Mouse (Mus musculus): ENCODE results near the gene Krtap19-1. TPM values are rescaled to one million over a fixed set of nuclear protein-coding genes. Genes with fewer than 3 reads are reported as not detected.
A peak's percentile ranks its signal among the peaks of the same experiment; 100 is the strongest.

Krtap19-1 gene
- polyA plus RNA-seq (2012; rRNA removed), result not detected in 2 replicates

DNA sequence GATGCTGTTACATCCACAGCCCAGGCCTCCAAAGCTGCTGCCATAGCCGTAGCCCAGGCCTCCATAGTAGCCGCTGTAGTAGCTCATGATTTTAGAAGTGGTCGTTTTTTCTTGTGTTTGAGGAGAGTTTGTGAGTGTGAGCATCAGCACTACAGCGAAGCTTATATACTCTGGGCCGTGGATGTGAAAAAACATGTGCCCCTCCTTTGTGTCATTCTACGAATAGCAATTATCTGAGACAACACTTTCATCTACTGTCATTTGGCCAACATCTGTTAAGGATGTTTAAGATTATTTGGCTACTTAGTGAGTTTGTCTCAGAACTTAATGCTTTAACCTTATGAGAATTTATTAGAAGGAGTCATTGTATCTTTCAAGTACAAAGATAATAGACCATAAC lies at the start of gene Krtap19-1:
Gene Krtap19-1, minus strand, starts transcription at position 101 of the 400 bp plus-strand sequence.
- TF ChIP-seq CTCF (IDR thresholded peaks at IDR 0.05; ENCODE audit: borderline replicate concordance, insufficient read depth, low read depth, low read length), result no peak
- TF ChIP-seq POLR2A (IDR thresholded peaks at IDR 0.05; ENCODE audit: borderline replicate concordance, insufficient read depth, low read length), result no peak
- Histone ChIP-seq H3K4me3 (replicated peaks; ENCODE audit: insufficient read depth, low read depth, low read length) (no peak within 1 kb of the TSS), H3K27ac (ENCODE audit: insufficient read depth, low read length) (no peak within 1 kb of the TSS), H3K4me1 (ENCODE audit: control insufficient read depth, insufficient read depth, low read length) (no peaks in the 10 kb centered on the region), H3K27me3 (ENCODE audit: control insufficient read depth, insufficient read depth, low read length) (no peaks in the 10 kb centered on the region)
- DNase-seq, result no peak
- WGBS, result 87% methylated on average over 6 of the region's 6 CpGs

DNA sequence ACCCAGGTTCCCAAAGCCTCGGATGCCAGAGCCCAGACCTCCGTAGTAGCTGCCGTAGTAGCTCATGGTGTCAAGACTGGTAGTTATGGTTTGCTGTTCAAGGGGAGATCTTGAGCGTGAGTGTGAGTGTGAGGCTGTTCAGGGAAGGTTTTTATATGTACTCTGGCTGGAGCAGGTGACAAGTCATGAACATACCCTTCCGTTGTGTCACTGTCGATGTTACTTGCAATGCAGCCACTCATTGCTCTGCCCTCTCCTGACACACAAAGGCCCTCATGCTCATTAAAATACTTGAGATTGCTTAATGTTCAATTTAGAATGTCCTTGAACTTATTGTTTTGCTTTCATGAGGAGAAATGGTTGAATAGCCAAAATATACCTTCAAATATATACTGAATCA lies 27.1 kb upstream of the Krtap19-1 start, which contains the start of gene Krtap19-5:
Gene Krtap19-5, minus strand, starts transcription at position 101 of the 400 bp plus-strand sequence.
- TF ChIP-seq CTCF (IDR thresholded peaks at IDR 0.05; ENCODE audit: borderline replicate concordance, insufficient read depth, low read depth, low read length) (no peak), POLR2A (IDR thresholded peaks at IDR 0.05; ENCODE audit: borderline replicate concordance, insufficient read depth, low read length) (no peak)

DNA sequence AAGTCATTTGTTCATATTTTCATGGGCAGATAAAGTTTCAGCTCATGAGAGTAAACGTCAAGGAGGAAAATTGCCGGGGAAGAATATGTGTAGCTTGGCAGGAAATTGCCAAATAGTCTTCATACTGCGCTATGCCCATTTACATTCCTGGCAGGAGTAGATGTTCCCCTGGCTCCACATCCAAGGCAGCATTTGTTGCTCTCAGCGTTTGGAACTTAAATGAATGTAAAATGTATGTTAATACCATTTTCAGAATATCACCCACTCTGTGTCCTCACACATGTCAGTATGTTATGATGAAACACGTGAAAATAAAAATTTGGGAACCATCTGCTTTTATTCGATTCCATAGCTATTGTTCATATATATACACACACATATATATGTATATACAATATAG lies 17.7 kb upstream of the Krtap19-1 start:
- Histone ChIP-seq H3K4me1 (ENCODE audit: control insufficient read depth, insufficient read depth, low read length) (no peaks in the 10 kb centered on the region), H3K27me3 (ENCODE audit: control insufficient read depth, insufficient read depth, low read length) (no peaks in the 10 kb centered on the region), H3K4me3 (replicated peaks; ENCODE audit: insufficient read depth, low read depth, low read length) (no peak overlapping the region), H3K27ac (ENCODE audit: insufficient read depth, low read length) (no peak overlapping the region)
- no peak for TF ChIP-seq POLR2A (IDR thresholded peaks at IDR 0.05; ENCODE audit: borderline replicate concordance, insufficient read depth, low read length)
- TF ChIP-seq CTCF (IDR thresholded peaks at IDR 0.05; ENCODE audit: borderline replicate concordance, insufficient read depth, low read depth, low read length), result no peak
- no peak for DNase-seq
- 69% methylated on average over 6 of the region's 6 CpGs for WGBS

More for the DNA sequence above, 27.1 kb upstream of the Krtap19-1 start, which contains the start of gene Krtap19-5:
- H3K4me3 ChIP-seq (replicated peaks; ENCODE audit: insufficient read depth, low read depth, low read length), result no peak within 1 kb of the TSS
- 95% methylated on average over 6 of the region's 6 CpGs for WGBS
- H3K4me1 ChIP-seq (ENCODE audit: control insufficient read depth, insufficient read depth, low read length), result no peaks in the 10 kb centered on the region
- no peak for DNase-seq
- H3K27ac ChIP-seq (ENCODE audit: insufficient read depth, low read length), result no peak within 1 kb of the TSS
- H3K27me3 ChIP-seq (ENCODE audit: control insufficient read depth, insufficient read depth, low read length), result no peaks in the 10 kb centered on the region

GRCm38 (mm10) chr16:88884989-88885388 lies 15.8 kb upstream of the Krtap19-1 start, which contains the start of gene Krtap19-4:
Gene Krtap19-4 (minus strand): TSS chr16:88885089.
- no peak within 1 kb of the TSS for H3K4me3 ChIP-seq (replicated peaks; ENCODE audit: insufficient read depth, low read depth, low read length)
- H3K4me1 ChIP-seq (ENCODE audit: control insufficient read depth, insufficient read depth, low read length), result no peaks in the 10 kb centered on the region
- H3K27me3 ChIP-seq (ENCODE audit: control insufficient read depth, insufficient read depth, low read length), result no peaks in the 10 kb centered on the region
- DNase-seq, result no peak
- 93% methylated on average over 5 of the region's 5 CpGs for WGBS
- H3K27ac ChIP-seq (ENCODE audit: insufficient read depth, low read length), result no peak within 1 kb of the TSS
- TF ChIP-seq CTCF (IDR thresholded peaks at IDR 0.05; ENCODE audit: borderline replicate concordance, insufficient read depth, low read depth, low read length) (no peak), POLR2A (IDR thresholded peaks at IDR 0.05; ENCODE audit: borderline replicate concordance, insufficient read depth, low read length) (no peak)

GRCm38 (mm10) chr16:88877938-88878337 lies 8.7 kb upstream of the Krtap19-1 start, which contains the start of gene Krtap19-3:
Gene Krtap19-3 (minus strand): TSS chr16:88878038.
- no peak within 1 kb of the TSS for H3K27ac ChIP-seq (ENCODE audit: insufficient read depth, low read length)
- TF ChIP-seq POLR2A (IDR thresholded peaks at IDR 0.05; ENCODE audit: borderline replicate concordance, insufficient read depth, low read length) (no peak), CTCF (IDR thresholded peaks at IDR 0.05; ENCODE audit: borderline replicate concordance, insufficient read depth, low read depth, low read length) (no peak)
- 94% methylated on average over 2 of the region's 2 CpGs for WGBS
- no peaks in the 10 kb centered on the region for H3K4me1 ChIP-seq (ENCODE audit: control insufficient read depth, insufficient read depth, low read length)
- H3K4me3 ChIP-seq (replicated peaks; ENCODE audit: insufficient read depth, low read depth, low read length), result no peak within 1 kb of the TSS
- no peaks in the 10 kb centered on the region for H3K27me3 ChIP-seq (ENCODE audit: control insufficient read depth, insufficient read depth, low read length)
- DNase-seq, result no peak

GRCm38 (mm10) chr16:88874169-88874568 lies 5.0 kb upstream of the Krtap19-1 start, which contains the start of gene Krtap19-2:
Gene Krtap19-2 (minus strand): TSS chr16:88874269.
- 96% methylated on average over 3 of the region's 3 CpGs for WGBS
- TF ChIP-seq POLR2A (IDR thresholded peaks at IDR 0.05; ENCODE audit: borderline replicate concordance, insufficient read depth, low read length) (no peak), CTCF (IDR thresholded peaks at IDR 0.05; ENCODE audit: borderline replicate concordance, insufficient read depth, low read depth, low read length) (no peak)
- Histone ChIP-seq H3K27ac (ENCODE audit: insufficient read depth, low read length) (no peak within 1 kb of the TSS), H3K27me3 (ENCODE audit: control insufficient read depth, insufficient read depth, low read length) (no peaks in the 10 kb centered on the region), H3K4me3 (replicated peaks; ENCODE audit: insufficient read depth, low read depth, low read length) (no peak within 1 kb of the TSS), H3K4me1 (ENCODE audit: control insufficient read depth, insufficient read depth, low read length) (no peaks in the 10 kb centered on the region)
- DNase-seq, result no peak

GRCm38 (mm10) chr16:88864887-88865407 lies 4.3 kb downstream of the Krtap19-1 start:
- Histone ChIP-seq H3K27ac (ENCODE audit: insufficient read depth, low read length) (no peak overlapping the region), H3K27me3 (ENCODE audit: control insufficient read depth, insufficient read depth, low read length) (no peaks in the 10 kb centered on the region), H3K4me1 (ENCODE audit: control insufficient read depth, insufficient read depth, low read length) (no peaks in the 10 kb centered on the region), H3K4me3 (replicated peaks; ENCODE audit: insufficient read depth, low read depth, low read length) (no peak overlapping the region)
- WGBS, result 94% methylated on average over 4 of the region's 4 CpGs
- TF ChIP-seq CTCF (IDR thresholded peaks at IDR 0.05; ENCODE audit: borderline replicate concordance, insufficient read depth, low read depth, low read length) (no peak), POLR2A (IDR thresholded peaks at IDR 0.05; ENCODE audit: borderline replicate concordance, insufficient read depth, low read length) (no peak)
- no peak for DNase-seq

- Histone ChIP-seq H3K4me1 (ENCODE audit: control insufficient read depth, insufficient read depth, low read length) (no peaks in the 10 kb centered on the region), H3K4me3 (replicated peaks; ENCODE audit: insufficient read depth, low read depth, low read length) (no peak overlapping the region)
- WGBS, result 11% methylated on average over 5 of the region's 5 CpGs
These were observed 17.8 kb downstream of the Krtap19-1 start for GRCm38 (mm10) chr16:88851450-88851849.

More at GRCm38 (mm10) chr16:88851450-88851849, 17.8 kb downstream of the Krtap19-1 start:
- no peak overlapping the region for H3K27ac ChIP-seq (ENCODE audit: insufficient read depth, low read length)
- no peak for TF ChIP-seq POLR2A (IDR thresholded peaks at IDR 0.05; ENCODE audit: borderline replicate concordance, insufficient read depth, low read length)
- TF ChIP-seq CTCF (IDR thresholded peaks at IDR 0.05; ENCODE audit: borderline replicate concordance, insufficient read depth, low read depth, low read length), result peak; percentile 56
- peak; percentile 5 to 11 for DNase-seq
- H3K27me3 ChIP-seq (ENCODE audit: control insufficient read depth, insufficient read depth, low read length), result no peaks in the 10 kb centered on the region

Data from cerebellum, adult 2 months (tissue).